Mouse (Mus musculus): ENCODE data around the gene Pld5. TPM values are rescaled to one million over a fixed set of nuclear protein-coding genes. Genes with fewer than 3 reads are reported as not detected.
"Not testable (repeated sequence)": the region's sequence is repeated elsewhere in the genome, so short reads cannot be mapped to it uniquely, and the experiment has no call there.

Gene Pld5
- polyA plus RNA-seq, 1 experiment from 2014 or later, result 1.1 TPM

- H3K27ac ChIP-seq (ENCODE audit: low read depth, low read length), result no peak overlapping the region
- 93% methylated on average over 4 of the region's 4 CpGs for WGBS
- no peak for ATAC-seq (ENCODE audit: insufficient read depth, low FRiP score, low TSS enrichment)
- H3K9ac ChIP-seq (ENCODE audit: low read length), result no peak overlapping the region
- no peak overlapping the region for H3K4me3 ChIP-seq (ENCODE audit: low read depth, low read length)
- H3K4me2 ChIP-seq (ENCODE audit: low read depth), result no peak overlapping the region
- H3K27me3 ChIP-seq (ENCODE audit: control insufficient read depth, insufficient read depth, low read length), result no peaks in the 10 kb centered on the region
- no peaks in the 10 kb centered on the region for H3K36me3 ChIP-seq (ENCODE audit: control insufficient read depth, insufficient read depth, low read length)
- no peak for DNase-seq (ENCODE audit: low spot score)
- H3K4me1 ChIP-seq (ENCODE audit: control insufficient read depth, insufficient read depth, low read length), result no peaks in the 10 kb centered on the region
- H3K9me3 ChIP-seq (ENCODE audit: control insufficient read depth, low read length), result no peaks in the 10 kb centered on the region
Observed at GRCm38 (mm10) chr1:175988912-175989311, 286.2 kb downstream of the Pld5 start.

- Histone ChIP-seq H3K4me2 (ENCODE audit: low read depth) (no peak overlapping the region), H3K36me3 (ENCODE audit: control insufficient read depth, insufficient read depth, low read length) (no peaks in the 10 kb centered on the region), H3K9ac (ENCODE audit: low read length) (no peak overlapping the region), H3K9me3 (ENCODE audit: control insufficient read depth, low read length) (no peaks in the 10 kb centered on the region), H3K27ac (ENCODE audit: low read depth, low read length) (no peak overlapping the region), H3K4me1 (ENCODE audit: control insufficient read depth, insufficient read depth, low read length) (no peaks in the 10 kb centered on the region), H3K4me3 (ENCODE audit: low read depth, low read length) (no peak overlapping the region), H3K27me3 (ENCODE audit: control insufficient read depth, insufficient read depth, low read length) (no peaks in the 10 kb centered on the region)
- ATAC-seq (ENCODE audit: insufficient read depth, low FRiP score, low TSS enrichment), result no peak
- no peak for DNase-seq (ENCODE audit: low spot score)
- 97% methylated on average over 5 of the region's 5 CpGs for WGBS
Observed at GRCm38 (mm10) chr1:175988448-175988847, 286.7 kb downstream of the Pld5 start.

GRCm38 (mm10) chr1:175979014-175979413 lies 296.1 kb downstream of the Pld5 start, which contains the start of gene Rbm8a2:
Gene Rbm8a2, minus strand, starts transcription at chr1:175979114.
- not testable (repeated sequence) for ATAC-seq (ENCODE audit: insufficient read depth, low FRiP score, low TSS enrichment); H3K27ac ChIP-seq (ENCODE audit: low read depth, low read length); DNase-seq (ENCODE audit: low spot score); H3K9me3 ChIP-seq (ENCODE audit: control insufficient read depth, low read length); H3K4me1 ChIP-seq (ENCODE audit: control insufficient read depth, insufficient read depth, low read length); H3K4me3 ChIP-seq (ENCODE audit: low read depth, low read length); H3K4me2 ChIP-seq (ENCODE audit: low read depth); H3K36me3 ChIP-seq (ENCODE audit: control insufficient read depth, insufficient read depth, low read length); H3K27me3 ChIP-seq (ENCODE audit: control insufficient read depth, insufficient read depth, low read length); H3K9ac ChIP-seq (ENCODE audit: low read length)
- 95% methylated on average over 7 of the region's 7 CpGs for WGBS

- no peak for ATAC-seq (ENCODE audit: insufficient read depth, low FRiP score, low TSS enrichment)
- H3K4me2 ChIP-seq (ENCODE audit: low read depth), result no peak overlapping the region
- no peak overlapping the region for H3K4me3 ChIP-seq (ENCODE audit: low read depth, low read length)
- H3K36me3 ChIP-seq (ENCODE audit: control insufficient read depth, insufficient read depth, low read length), result no peaks in the 10 kb centered on the region
- no peaks in the 10 kb centered on the region for H3K4me1 ChIP-seq (ENCODE audit: control insufficient read depth, insufficient read depth, low read length)
- DNase-seq (ENCODE audit: low spot score), result no peak
- H3K9ac ChIP-seq (ENCODE audit: low read length), result no peak overlapping the region
- H3K9me3 ChIP-seq (ENCODE audit: control insufficient read depth, low read length), result no peaks in the 10 kb centered on the region
- no peak overlapping the region for H3K27ac ChIP-seq (ENCODE audit: low read depth, low read length)
- H3K27me3 ChIP-seq (ENCODE audit: control insufficient read depth, insufficient read depth, low read length), result no peaks in the 10 kb centered on the region
- 84% methylated on average over 5 of the region's 5 CpGs for WGBS
Observed at GRCm38 (mm10) chr1:175970710-175971109, 304.4 kb downstream of the Pld5 start.

GRCm38 (mm10) chr1:175967004-175967745 lies 307.9 kb downstream of the Pld5 start:
- H3K4me1 ChIP-seq (ENCODE audit: control insufficient read depth, insufficient read depth, low read length), result no peaks in the 10 kb centered on the region
- H3K27me3 ChIP-seq (ENCODE audit: control insufficient read depth, insufficient read depth, low read length), result no peaks in the 10 kb centered on the region
- H3K4me2 ChIP-seq (ENCODE audit: low read depth), result no peak overlapping the region
- no peak for ATAC-seq (ENCODE audit: insufficient read depth, low FRiP score, low TSS enrichment)
- H3K36me3 ChIP-seq (ENCODE audit: control insufficient read depth, insufficient read depth, low read length), result no peaks in the 10 kb centered on the region
- WGBS, result 94% methylated on average over 5 of the region's 5 CpGs
- H3K9ac ChIP-seq (ENCODE audit: low read length), result no peak overlapping the region
- DNase-seq (ENCODE audit: low spot score), result no peak
- no peak overlapping the region for H3K4me3 ChIP-seq (ENCODE audit: low read depth, low read length)
- no peak overlapping the region for H3K27ac ChIP-seq (ENCODE audit: low read depth, low read length)
- H3K9me3 ChIP-seq (ENCODE audit: control insufficient read depth, low read length), result no peaks in the 10 kb centered on the region

- H3K4me3 ChIP-seq (ENCODE audit: low read depth, low read length), result no peak overlapping the region
- DNase-seq (ENCODE audit: low spot score) (no peak), ATAC-seq (ENCODE audit: insufficient read depth, low FRiP score, low TSS enrichment) (no peak)
- no peak overlapping the region for H3K27ac ChIP-seq (ENCODE audit: low read depth, low read length)
- no peaks in the 10 kb centered on the region for H3K36me3 ChIP-seq (ENCODE audit: control insufficient read depth, insufficient read depth, low read length)
- no peaks in the 10 kb centered on the region for H3K4me1 ChIP-seq (ENCODE audit: control insufficient read depth, insufficient read depth, low read length)
- H3K9me3 ChIP-seq (ENCODE audit: control insufficient read depth, low read length), result no peaks in the 10 kb centered on the region
- WGBS, result 90% methylated on average over 2 of the region's 2 CpGs
- H3K27me3 ChIP-seq (ENCODE audit: control insufficient read depth, insufficient read depth, low read length), result no peaks in the 10 kb centered on the region
- no peak overlapping the region for H3K4me2 ChIP-seq (ENCODE audit: low read depth)
- H3K9ac ChIP-seq (ENCODE audit: low read length), result no peak overlapping the region
Observed at GRCm38 (mm10) chr1:175961786-175962185, 313.3 kb downstream of the Pld5 start.

- Histone ChIP-seq H3K4me1 (ENCODE audit: control insufficient read depth, insufficient read depth, low read length) (no peaks in the 10 kb centered on the region), H3K4me3 (ENCODE audit: low read depth, low read length) (no peak overlapping the region), H3K4me2 (ENCODE audit: low read depth) (no peak overlapping the region), H3K27me3 (ENCODE audit: control insufficient read depth, insufficient read depth, low read length) (no peaks in the 10 kb centered on the region), H3K27ac (ENCODE audit: low read depth, low read length) (no peak overlapping the region), H3K9me3 (ENCODE audit: control insufficient read depth, low read length) (no peaks in the 10 kb centered on the region), H3K36me3 (ENCODE audit: control insufficient read depth, insufficient read depth, low read length) (no peaks in the 10 kb centered on the region), H3K9ac (ENCODE audit: low read length) (no peak overlapping the region)
- WGBS, result 97% methylated on average over 2 of the region's 2 CpGs
- ATAC-seq (ENCODE audit: insufficient read depth, low FRiP score, low TSS enrichment) (no peak), DNase-seq (ENCODE audit: low spot score) (no peak)
Observed at GRCm38 (mm10) chr1:175950851-175951250, 324.3 kb downstream of the Pld5 start.

GRCm38 (mm10) chr1:175950421-175950820 lies 324.7 kb downstream of the Pld5 start:
- Histone ChIP-seq H3K27ac (ENCODE audit: low read depth, low read length) (no peak overlapping the region), H3K4me2 (ENCODE audit: low read depth) (no peak overlapping the region), H3K27me3 (ENCODE audit: control insufficient read depth, insufficient read depth, low read length) (no peaks in the 10 kb centered on the region), H3K36me3 (ENCODE audit: control insufficient read depth, insufficient read depth, low read length) (no peaks in the 10 kb centered on the region), H3K9ac (ENCODE audit: low read length) (no peak overlapping the region), H3K4me1 (ENCODE audit: control insufficient read depth, insufficient read depth, low read length) (no peaks in the 10 kb centered on the region), H3K9me3 (ENCODE audit: control insufficient read depth, low read length) (no peaks in the 10 kb centered on the region), H3K4me3 (ENCODE audit: low read depth, low read length) (no peak overlapping the region)
- no peak for DNase-seq (ENCODE audit: low spot score)
- WGBS, result 82% methylated on average over 3 of the region's 3 CpGs
- no peak for ATAC-seq (ENCODE audit: insufficient read depth, low FRiP score, low TSS enrichment)

GRCm38 (mm10) chr1:175946718-175947315 lies 328.3 kb downstream of the Pld5 start:
- no peak overlapping the region for H3K9ac ChIP-seq (ENCODE audit: low read length)
- H3K4me2 ChIP-seq (ENCODE audit: low read depth), result no peak overlapping the region
- 60% methylated on average over 4 of the region's 4 CpGs for WGBS
- DNase-seq (ENCODE audit: low spot score), result no peak
- ATAC-seq (ENCODE audit: insufficient read depth, low FRiP score, low TSS enrichment), result peak; percentile 33; the same call in 1 of the 2 replicates
- H3K4me1 ChIP-seq (ENCODE audit: control insufficient read depth, insufficient read depth, low read length), result no peaks in the 10 kb centered on the region
- no peak overlapping the region for H3K27ac ChIP-seq (ENCODE audit: low read depth, low read length)
- no peaks in the 10 kb centered on the region for H3K27me3 ChIP-seq (ENCODE audit: control insufficient read depth, insufficient read depth, low read length)
- H3K36me3 ChIP-seq (ENCODE audit: control insufficient read depth, insufficient read depth, low read length), result no peaks in the 10 kb centered on the region
- no peaks in the 10 kb centered on the region for H3K9me3 ChIP-seq (ENCODE audit: control insufficient read depth, low read length)
- H3K4me3 ChIP-seq (ENCODE audit: low read depth, low read length), result no peak overlapping the region

Data from neural tube, embryonic 11.5 days (tissue).